Comparison of ENCODE assay signal across 9 mouse cellular contexts in the genomic region with DNA sequence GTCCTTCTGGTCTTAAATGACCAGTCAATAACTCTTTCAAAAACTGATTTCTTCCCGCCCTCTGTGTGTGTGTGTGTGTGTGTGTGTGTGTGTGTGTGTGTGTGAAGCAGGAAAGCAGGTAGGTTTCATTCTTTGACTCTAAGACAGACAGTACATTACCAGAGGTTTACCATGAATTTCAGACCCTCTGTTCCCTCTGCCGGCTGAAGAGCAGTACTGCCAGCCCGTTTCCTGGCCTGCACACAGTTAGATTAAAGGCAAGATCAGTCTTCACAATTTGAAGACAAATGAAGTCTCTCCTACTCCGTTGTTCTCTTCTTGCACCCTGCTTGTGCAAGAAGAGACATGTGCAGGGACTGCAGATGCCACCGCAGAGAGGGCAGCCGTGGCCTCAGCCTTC.
DNase-seq lines count a peak whose midpoint lies in the region; ATAC-seq and TF ChIP-seq lines count a peak whose summit lies in the region.
"Had no signal": no experiment of that assay in that cellular context is flagged by ENCODE, and none has a peak within 500 bp of the region (broad histone marks: within the 10 kb centered on the region; RNA-seq: fewer than 3 reads in every experiment).

No protein-coding gene starts in this region.

- H3K9me3 ChIP-seq in liver, postnatal 0 days (ENCODE audit: low read length), result no peaks in the 10 kb centered on the region
- no peaks in the 10 kb centered on the region for H3K9me3 ChIP-seq in liver, embryonic 11.5 days (ENCODE audit: control insufficient read depth, low read length)
- H3K9me3 ChIP-seq in neural tube, embryonic 13.5 days, result no peaks in the 10 kb centered on the region

- TF ChIP-seq POLR2A in embryonic fibroblast, embryonic 13.5 days (IDR thresholded peaks at IDR 0.05; ENCODE audit: low read depth, low read length), result no peak

- TF ChIP-seq CTCF in liver, postnatal 0 days (IDR thresholded peaks at IDR 0.05; ENCODE audit: low read depth), result peak; percentile 36
- peak; percentile 50; the same call in 1 of the 2 replicates for TF ChIP-seq CTCF in embryonic fibroblast, embryonic 13.5 days (IDR thresholded peaks at IDR 0.05; ENCODE audit: borderline replicate concordance, insufficient read depth, low read length)

- DNase-seq in embryo, embryonic 10.5 days (ENCODE audit: low spot score), result peak; percentile 28
- DNase-seq in embryo, embryonic 10 days (ENCODE audit: low spot score), result no peak
- DNase-seq in liver, postnatal 0 days, result no peak
- no peak for DNase-seq in liver, embryonic 11.5 days (ENCODE audit: low spot score)
- no peak for DNase-seq in natural killer cell, adult 2 months (ENCODE audit: low spot score in 2 of 2)

- TF ChIP-seq EP300 in liver, postnatal 0 days (IDR thresholded peaks at IDR 0.05; ENCODE audit: low read depth), result no peak

- no peak overlapping the region for H3K4me2 ChIP-seq in liver, postnatal 0 days (ENCODE audit: low read depth, low read length)
- H3K4me2 ChIP-seq in liver, embryonic 11.5 days, result no peak overlapping the region
- H3K4me2 ChIP-seq in neural tube, embryonic 13.5 days, result no peak overlapping the region

- no peak for ATAC-seq in liver, postnatal 0 days
- no peak for ATAC-seq in liver, embryonic 11.5 days (replicated peaks; ENCODE audit: low FRiP score)
- ATAC-seq in neural tube, embryonic 13.5 days (ENCODE audit: low read depth), result no peak
- ATAC-seq in inflammation-experienced regulatory T-cells, adult 6 months, result no peak

- H3K27ac ChIP-seq in liver, postnatal 0 days (ENCODE audit: low read depth), result no peak overlapping the region
- no peak overlapping the region for H3K27ac ChIP-seq in liver, embryonic 11.5 days (ENCODE audit: low read depth, low read length)
- H3K27ac ChIP-seq in embryonic fibroblast, embryonic 13.5 days (ENCODE audit: insufficient read depth, low read length), result no peak overlapping the region
- peak overlapping the region; percentile 61; the same call in 1 of the 2 replicates for H3K27ac ChIP-seq in neural tube, embryonic 13.5 days (replicated peaks)

- no peak overlapping the region for H3K4me3 ChIP-seq in liver, postnatal 0 days (ENCODE audit: low read depth, low read length)
- no peak overlapping the region for H3K4me3 ChIP-seq in liver, embryonic 11.5 days (ENCODE audit: low read depth, low read length)
- no peak overlapping the region for H3K4me3 ChIP-seq in embryonic fibroblast, embryonic 13.5 days (ENCODE audit: insufficient read depth, low read length)
- H3K4me3 ChIP-seq in neural tube, embryonic 13.5 days, result no peak overlapping the region
- H3K4me3 ChIP-seq: megakaryocyte, embryonic 14.5 days had no signal

- H3K4me1 ChIP-seq in liver, postnatal 0 days (ENCODE audit: insufficient read depth), result no peaks in the 10 kb centered on the region
- no peaks in the 10 kb centered on the region for H3K4me1 ChIP-seq in liver, embryonic 11.5 days (replicated peaks; ENCODE audit: control insufficient read depth, insufficient read depth, low read length)
- no peaks in the 10 kb centered on the region for H3K4me1 ChIP-seq in embryonic fibroblast, embryonic 13.5 days (ENCODE audit: control insufficient read depth, insufficient read depth, low read length)
- no peaks in the 10 kb centered on the region; the same call in 1 of the 2 replicates for H3K4me1 ChIP-seq in neural tube, embryonic 13.5 days (replicated peaks)
- H3K4me1 ChIP-seq: megakaryocyte, embryonic 14.5 days had no signal

- no peaks in the 10 kb centered on the region for H3K36me3 ChIP-seq in liver, postnatal 0 days (replicated peaks; ENCODE audit: insufficient read depth, low read length)
- no peaks in the 10 kb centered on the region for H3K36me3 ChIP-seq in liver, embryonic 11.5 days (ENCODE audit: control insufficient read depth, insufficient read depth, low read length)
- no peaks in the 10 kb centered on the region for H3K36me3 ChIP-seq in neural tube, embryonic 13.5 days

- no peak overlapping the region for H3K9ac ChIP-seq in liver, postnatal 0 days (replicated peaks)
- H3K9ac ChIP-seq in liver, embryonic 11.5 days (ENCODE audit: low read depth, low read length), result no peak overlapping the region
- no peak overlapping the region for H3K9ac ChIP-seq in neural tube, embryonic 13.5 days

- WGBS in liver, postnatal 0 days (ENCODE audit: insufficient replicate concordance), result 52% methylated on average over 6 of the region's 6 CpGs
- WGBS in liver, embryonic 11.5 days, result 64% methylated on average over 6 of the region's 6 CpGs
- WGBS in neural tube, embryonic 13.5 days, result 76% methylated on average over 6 of the region's 6 CpGs

- no peaks in the 10 kb centered on the region for H3K27me3 ChIP-seq in liver, postnatal 0 days (ENCODE audit: insufficient read depth, low read length)
- H3K27me3 ChIP-seq in liver, embryonic 11.5 days (replicated peaks; ENCODE audit: control insufficient read depth, insufficient read depth, low read length), result no peaks in the 10 kb centered on the region
- no peaks in the 10 kb centered on the region for H3K27me3 ChIP-seq in neural tube, embryonic 13.5 days
- H3K27me3 ChIP-seq: megakaryocyte, embryonic 14.5 days had no signal
